Mouse (Mus musculus) kidney, adult 18-20 months (tissue): ENCODE data around the gene Ica1.
A peak's percentile ranks its signal among the peaks of the same experiment; 100 is the strongest.

ENCODE experiments used
- DNase-seq: peaks from one replicate; pipeline ENCODE4 v3.0.0; 2021

Ica1 gene

DNA sequence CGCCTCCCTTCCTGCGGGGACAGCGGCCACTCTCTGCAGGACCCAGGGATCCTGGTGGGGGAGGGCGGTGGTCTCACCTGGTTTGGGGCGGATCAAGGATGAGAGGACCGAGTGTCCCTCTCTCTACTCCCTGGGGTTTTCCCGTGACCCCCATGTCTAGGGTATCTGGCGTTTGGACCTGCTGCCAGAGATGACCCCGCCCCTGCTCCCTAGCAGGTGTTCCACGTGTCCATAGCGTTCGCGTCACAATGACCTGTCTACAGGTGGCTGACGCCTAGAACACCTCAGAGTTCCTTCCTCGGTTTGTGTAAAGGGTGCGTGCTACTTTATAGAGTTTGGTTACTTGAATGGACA lies at the start of gene Ica1:
TSS of gene Ica1 (minus strand) at position 193 of the 354 bp plus-strand sequence.
- no peak for DNase-seq

DNA sequence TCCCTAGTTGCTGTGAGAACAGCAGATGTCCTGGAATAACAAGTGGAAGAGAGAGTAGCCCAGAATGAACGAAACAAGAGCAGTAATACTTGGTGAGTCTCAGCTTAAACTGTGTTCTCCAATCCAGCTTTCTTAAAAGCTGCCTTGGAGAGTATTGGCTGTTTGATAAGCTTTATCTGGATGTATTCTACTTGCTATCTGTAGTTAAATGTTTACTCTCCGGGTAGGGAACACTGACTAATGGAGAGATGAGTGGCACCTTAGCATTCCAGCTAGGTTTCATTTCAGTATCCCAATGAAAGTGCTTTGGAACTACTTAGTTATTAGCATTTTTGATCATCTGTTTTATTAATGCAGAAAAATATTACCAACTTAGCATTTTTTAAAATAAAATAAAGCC lies 41.6 kb upstream of the Ica1 start:
- no peak for DNase-seq

DNA sequence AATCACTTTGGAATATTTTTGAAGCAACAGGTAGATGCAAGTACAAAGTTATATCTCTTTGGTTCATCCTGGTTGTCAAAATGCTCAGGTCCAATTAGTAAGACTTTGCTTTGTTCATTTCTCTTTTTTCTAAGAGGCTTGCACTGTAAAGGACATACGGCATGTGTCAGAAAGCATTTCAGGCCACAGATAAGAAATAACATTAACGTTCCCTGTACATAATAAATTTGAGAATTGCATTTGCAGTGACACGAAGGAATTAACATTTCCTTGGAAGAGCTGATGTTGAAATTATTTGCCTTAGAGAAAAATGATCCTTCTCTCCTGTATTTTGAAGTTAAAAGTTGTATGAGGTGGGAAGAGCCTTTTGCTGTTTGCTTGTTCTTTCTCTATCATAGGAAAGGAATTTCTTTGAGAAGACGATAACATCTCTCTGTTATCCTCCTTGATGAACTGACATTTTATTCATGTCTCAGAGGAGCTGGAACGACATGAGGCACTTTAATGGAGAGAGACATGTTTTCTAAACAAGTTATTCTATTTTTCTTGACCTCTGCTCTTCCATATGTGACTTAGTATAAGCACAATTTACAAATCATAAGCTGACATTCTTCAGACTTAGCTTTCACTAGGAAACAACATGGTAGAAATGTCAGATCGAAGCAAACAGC lies 36.2 kb upstream of the Ica1 start:
- DNase-seq = no peak

DNA sequence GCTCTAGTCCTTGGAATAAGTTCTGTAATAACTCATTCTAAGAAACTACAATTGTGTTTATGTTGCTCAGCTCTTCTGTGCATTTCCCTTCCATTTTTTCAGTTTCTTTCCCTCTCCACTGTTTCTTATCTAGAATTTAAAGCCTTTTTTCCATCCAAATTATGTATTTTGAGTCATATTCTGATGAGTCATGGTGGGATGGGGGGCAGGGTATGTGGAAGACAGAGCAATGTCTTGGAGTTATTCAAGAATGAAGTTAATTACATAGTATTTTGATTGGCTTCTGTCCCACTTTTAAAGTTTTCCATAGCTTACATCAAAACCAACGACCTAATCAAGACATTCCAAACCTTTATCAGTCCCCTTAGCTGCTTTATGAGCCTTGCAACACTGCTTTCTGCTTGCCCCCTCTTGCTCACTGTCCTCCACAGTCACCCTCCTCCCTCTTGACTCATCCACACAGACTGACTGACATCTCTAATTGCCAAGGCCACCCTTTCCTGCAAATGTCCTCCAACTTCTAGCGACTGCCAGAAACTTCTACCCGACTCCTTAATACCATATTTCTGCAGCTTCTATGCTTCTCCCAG lies 24.4 kb upstream of the Ica1 start:
- DNase-seq = no peak

DNA sequence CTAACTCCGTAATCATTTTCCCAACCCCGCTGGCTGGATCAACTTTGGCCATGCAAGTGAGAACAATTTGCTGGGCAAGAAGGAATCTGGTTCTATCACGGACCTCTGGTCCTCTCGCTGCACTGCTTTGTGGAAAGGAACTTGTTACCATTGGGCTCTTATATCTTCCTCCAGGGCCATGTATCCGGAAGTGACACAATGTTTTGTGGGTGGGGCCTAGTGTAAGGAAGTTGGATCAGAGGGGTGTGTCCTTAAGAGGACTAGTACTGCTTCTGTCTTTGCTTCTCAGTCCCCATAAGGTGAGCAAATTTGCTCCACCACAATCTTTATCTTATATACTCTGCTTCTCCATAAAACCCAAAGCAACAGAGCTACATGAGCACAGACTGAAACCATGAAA lies 14.1 kb upstream of the Ica1 start:
- no peak for DNase-seq

DNA sequence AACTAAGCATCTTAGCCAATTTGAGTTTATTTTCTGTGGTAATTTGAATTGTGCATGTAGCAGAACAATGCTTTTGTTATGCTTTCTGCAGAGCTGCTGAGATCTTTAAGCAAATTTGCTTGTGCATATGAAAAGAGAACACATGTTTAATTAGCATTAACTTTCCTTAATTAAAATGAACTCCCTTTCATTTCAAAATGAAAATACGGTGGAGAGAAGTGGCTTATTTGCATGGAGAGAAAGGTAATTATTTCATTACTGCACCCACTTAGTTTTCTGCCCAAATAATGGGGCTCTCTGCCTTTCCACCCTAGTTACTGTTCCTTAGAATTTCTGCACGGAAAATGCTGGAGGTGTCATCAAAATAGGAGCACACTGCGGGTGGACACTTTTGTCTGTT lies 13.5 kb upstream of the Ica1 start:
- no peak for DNase-seq

DNA sequence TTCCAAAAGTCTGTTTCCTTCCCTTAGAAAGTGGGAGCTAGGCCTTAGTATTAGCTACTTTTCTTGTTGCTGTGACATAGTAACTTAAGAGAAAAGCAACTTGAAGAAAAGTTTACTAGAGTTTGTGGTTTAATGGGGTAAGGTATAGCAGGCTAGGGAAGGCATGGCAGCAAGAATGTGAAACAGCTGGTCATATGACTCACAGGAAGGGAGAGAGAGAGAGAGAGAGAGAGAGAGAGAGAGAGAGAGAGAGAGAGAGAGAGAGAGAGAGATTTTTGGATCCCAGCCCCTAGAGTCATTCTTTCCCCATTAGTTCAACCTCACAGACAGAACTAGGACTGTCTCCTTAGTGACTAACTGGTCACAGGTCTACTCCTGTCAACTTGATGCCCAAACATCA lies 2.3 kb upstream of the Ica1 start:
- DNase-seq = no peak

DNA sequence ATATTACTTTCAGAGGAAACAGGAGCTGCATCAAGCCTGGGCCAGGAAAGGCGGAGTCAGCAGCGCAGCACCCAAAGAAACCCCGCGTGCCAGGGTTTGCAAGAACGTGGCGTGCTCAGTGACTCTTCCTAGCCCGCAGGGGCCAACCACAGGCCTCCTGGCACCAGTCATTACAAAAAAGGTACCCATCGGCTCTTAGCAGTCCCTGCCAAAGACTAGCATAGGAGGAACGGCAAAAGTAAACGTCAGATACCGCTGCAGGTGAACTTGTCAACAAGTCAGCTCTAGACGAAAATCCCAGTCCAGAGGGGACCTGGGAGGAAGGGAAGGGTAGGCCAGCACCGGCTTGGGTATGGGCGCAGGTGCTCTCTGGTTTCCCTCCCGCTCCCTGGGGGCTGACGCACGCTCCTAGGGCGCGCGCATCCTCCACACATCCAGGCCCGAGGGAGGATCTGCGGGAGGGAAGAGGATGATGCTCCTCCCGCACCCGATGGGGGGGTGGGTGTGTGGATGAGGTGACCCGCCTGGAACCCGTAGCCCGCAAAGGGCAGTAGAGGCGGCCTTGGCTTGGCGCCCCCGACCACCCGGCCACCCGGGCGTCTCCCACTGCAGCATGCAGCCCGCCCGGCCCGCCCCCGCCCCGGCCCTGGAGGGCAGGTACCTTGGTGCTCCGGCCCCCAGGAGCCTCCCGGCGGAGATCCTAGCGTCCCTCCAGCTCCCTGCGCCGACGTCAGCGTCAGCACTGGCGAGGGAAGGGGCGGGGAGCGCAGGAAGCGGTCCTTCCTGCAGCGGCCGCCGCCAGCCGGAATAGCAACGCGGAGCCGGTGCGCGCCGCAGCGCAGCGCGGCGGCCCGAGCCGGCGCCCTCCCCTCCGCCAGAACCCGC lies 635 bp downstream of the Ica1 start:
- DNase-seq = peak; percentile 56

DNA sequence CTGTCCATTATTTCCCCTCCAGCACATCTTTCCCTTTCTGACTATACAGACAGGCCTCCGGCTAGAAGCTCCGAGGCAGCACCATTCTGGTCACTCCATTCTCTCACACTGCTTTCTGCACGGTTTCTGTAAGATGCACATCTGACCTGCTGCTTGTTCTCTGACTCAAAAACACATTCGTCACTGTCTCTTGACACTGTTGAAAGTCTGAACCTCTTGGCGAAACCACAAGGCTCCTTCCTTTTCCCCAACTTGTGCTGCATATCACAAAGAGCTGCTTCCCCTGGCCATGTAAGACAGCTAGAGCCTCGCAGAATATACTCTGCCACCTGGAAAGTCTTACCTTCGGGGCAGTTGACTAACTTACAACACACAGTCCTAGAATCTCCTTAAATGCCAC lies 6.7 kb downstream of the Ica1 start:
- DNase-seq = no peak

DNA sequence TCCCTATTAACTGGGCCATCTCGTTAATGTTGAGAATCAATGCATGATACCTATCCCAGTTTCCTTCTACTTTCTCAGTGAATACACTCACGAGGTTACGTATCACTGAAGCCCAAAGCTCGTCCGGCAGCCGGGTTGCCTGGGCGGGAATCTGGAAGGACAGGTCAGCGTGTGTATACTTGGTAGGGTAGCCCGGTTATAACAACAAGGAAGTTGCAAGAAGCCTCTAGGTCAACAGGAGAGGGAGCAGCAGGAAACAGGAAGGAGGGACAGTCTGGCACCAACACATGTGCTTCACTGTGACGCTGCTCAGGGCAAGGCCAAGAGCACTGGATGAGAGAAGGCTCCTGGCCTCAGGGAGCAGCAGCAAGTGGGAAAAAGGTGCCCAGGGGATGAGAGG lies 7.9 kb downstream of the Ica1 start:
- peak; percentile 15 for DNase-seq

DNA sequence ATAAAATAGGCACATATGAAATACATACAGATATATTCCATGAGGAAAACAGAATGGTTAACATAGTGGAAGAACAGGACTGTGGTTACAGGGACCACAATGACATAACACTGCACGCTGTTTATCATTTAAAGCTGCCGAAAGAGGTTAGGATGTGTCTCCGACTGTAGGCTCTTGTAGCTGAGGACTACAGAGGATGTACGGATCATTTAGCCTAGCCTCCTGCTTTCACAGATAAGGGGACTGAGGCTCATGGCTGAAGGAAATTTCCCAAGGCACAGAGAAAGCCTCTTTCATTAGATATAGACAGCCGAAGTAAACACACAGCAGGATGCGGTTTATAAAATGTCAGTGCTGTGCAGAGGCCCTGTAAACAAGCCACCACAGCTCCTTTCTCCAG lies 8.5 kb downstream of the Ica1 start:
- DNase-seq = no peak

DNA sequence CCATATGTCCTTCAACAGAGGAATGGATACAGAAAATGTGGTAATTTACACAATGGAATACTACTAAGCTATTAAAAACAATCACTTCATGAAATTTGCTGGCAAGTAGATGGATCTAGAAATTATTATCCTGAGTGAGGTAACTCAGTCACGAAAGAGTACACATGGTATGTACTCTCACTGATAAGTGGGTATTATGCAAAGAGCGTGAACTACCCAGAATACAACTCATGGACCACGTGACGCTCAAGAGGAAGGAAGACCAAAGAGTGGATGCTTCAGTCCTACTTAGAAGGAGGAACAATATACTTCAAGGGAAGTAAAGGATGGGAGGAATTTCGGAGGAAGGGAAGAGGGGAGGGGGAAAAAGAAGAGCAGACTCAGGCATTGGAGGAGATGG lies 11.6 kb downstream of the Ica1 start:
- DNase-seq = no peak

DNA sequence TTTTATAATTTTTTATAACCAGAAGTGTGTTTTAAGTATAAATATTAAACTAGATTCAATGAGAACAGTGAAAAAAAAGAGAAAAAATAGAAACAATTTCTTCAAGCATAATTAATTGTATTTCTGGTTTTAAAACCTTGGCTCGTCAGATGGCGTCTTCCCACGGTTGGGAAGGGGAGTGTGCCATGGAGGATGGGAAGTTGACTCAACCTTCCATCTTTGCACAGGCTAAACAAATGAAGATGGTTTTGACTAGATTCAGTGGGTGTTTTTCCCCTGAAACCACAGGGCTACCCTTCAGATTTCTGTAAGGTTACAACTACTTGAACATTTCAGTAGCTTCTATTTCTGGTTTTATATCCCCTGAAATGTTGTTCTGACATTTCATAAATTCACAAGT lies 12.5 kb downstream of the Ica1 start:
- DNase-seq = no peak

DNA sequence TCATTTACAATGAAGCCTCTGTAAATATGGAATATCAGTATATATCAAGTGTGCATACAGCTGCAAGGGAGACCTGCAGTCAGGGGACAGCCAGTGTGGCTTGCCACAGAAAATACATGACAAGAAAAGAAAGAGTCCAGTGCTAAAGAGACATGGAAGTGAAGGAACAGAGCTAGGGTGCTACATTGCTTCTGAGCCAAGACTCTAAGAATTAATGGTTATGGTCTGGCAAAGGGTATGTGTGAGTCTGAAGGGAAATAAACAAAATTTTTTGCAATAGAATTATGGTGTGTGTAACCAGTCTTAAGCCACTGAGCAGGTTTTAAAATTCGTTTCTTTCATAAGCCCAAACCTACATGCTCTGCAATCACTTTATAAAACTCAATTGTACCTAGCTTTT lies 13.2 kb downstream of the Ica1 start:
- DNase-seq = no peak

DNA sequence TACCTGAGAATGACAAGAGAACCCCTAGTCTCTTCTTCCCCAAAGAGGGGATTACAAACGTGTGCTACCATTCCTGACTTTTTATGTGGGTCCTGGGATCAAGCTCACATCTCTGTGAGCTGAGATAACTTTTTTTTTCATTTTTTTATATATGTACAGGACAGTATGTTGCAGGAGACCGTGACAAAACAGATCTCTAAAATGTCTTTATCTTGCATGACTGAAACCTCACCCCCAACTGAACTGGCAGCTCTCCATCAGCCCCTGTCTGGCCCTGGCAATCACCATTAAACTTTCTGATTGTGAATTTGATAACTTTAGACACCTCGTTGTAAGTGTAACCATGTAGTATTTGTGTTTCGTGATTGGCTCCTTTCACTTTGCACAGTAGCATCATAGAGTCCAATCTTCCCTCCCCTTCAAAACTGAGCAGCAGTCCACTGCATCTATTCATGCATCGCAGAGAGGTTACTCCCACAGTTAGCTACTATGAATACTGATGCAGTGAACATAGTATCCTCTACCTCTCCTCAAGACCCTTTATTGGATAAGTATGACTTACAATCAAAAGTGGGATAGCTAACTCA lies 17.5 kb downstream of the Ica1 start:
- no peak for DNase-seq

DNA sequence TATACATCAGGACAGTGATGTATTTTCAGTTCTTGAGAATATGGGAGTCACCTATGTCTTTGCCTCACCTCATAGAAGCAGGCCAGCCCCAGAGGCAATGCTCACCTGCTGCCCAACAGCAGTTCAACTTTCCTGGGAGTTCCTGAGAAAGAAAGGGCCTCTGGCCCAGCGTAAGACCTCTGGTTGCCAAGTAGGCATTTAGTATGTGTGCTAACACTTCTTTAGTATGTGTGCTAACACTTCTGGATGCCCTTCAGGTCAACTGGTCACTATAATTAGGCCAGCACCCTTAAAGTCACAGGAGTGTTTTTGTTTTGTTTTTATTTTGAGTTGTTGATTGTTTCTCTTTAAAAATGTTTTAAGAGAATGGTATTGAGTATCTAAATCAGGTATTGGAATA lies 18.4 kb downstream of the Ica1 start:
- DNase-seq = no peak

DNA sequence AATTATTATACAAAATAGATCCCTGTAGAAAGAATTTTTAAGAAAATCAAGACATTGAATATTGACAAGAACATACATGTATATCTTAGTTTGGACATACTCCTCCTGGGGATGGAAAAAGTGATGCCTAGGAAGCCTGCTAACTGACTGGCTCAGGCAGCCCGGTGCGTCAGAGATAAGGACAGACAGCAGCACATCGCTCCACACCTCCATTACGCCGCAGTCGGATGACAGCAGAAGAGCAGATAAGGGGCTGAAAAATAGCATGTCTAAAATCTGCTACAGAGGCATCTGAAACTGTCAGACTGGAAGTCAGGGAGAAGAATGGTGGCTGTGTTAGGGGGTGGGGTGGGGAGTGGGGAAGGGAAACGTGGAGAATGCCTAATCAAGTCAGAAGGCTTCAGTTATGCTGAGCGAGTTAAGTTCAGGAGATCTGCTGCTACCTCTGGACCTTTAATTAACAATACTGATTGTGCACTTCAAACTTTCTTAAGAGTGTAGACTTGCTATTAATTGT lies 22.5 kb downstream of the Ica1 start:
- DNase-seq = no peak

DNA sequence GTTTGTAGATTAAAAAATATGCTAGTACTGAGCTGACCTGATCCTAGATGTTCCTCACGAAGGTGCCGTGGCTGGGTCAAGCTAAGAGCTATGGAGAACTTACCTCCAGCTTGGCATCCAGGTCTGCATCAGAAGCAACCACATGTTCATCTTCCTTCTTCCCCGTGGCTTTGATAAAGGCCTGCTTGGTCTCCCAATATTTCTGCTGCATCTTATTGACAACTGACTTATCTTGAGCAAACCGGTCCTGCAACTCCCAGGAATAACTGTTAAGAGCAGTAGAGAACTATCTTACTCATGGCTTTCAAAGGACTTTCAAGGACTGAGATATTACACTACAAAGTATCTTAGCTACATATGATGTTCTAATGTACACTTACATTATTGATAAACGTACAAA lies 23.8 kb downstream of the Ica1 start:
- no peak for DNase-seq

DNA sequence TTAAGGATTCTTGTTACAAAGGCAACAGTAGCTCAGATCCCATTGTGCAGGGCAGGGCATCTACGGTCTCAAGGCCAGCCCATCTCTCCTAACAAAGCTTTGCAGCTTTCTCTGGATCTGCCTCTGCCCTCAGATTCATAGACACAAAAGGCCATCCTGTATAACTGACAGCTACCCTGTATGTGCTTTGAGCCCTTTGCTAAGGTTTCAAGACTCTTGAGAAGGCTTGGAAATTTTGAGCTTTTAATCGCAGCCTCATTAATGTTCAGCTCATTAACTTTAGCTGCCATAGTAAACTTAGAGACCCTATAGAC lies 24.6 kb downstream of the Ica1 start:
- DNase-seq = no peak

DNA sequence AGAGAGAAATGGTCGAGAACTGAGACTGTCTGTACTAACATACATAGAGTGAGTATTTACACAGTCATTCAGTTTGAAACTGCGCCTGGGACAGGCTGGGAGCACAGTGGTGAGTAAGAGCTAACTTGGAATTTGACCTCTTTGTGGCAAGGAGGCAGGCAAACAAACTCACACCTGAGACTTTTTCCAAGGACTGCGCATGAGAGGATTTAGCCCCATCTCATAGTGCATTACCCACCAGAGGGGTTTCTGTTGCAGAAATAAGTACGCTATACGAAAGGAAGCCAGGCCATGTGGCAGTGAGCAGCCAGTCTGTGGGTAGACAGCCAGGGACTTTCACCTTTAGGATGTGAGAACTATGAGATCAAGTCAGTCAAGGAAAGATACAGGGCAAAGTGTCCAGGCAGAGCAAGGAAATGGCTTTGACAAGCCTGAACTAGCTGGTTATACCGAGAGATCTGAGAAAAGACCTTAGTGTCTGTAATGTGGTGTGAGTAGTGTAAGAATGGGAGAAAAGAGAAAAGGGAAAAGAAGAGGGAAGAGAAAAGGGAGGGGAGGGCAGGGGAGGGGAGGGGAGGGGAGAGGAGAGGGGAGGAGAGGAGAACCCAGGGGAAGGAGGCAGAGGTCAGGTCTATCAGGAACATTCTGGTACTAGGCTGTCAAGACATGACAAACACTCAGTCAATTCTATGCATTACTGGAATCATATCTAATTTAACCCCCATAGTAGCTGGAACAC lies 25.1 kb downstream of the Ica1 start:
- DNase-seq = peak; percentile 16

DNA sequence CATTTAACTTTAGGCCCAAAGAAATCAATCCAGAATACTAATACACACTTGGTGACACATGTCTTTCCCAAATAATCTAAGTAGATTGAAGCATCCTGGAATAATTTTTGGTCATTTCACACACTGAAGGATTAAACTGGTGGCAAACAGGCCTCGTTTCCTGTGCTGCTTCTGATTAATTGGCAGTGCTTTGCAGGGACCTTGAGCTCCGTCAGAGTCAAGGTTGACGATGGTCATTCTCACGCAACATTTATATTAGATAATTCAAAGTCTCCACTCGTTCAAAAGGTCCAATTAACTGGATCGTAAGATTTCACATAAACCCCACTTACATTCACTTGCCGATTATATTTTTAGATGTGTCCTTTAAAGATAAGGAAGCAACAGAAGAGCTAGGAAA lies 33.4 kb downstream of the Ica1 start:
- DNase-seq = no peak

DNA sequence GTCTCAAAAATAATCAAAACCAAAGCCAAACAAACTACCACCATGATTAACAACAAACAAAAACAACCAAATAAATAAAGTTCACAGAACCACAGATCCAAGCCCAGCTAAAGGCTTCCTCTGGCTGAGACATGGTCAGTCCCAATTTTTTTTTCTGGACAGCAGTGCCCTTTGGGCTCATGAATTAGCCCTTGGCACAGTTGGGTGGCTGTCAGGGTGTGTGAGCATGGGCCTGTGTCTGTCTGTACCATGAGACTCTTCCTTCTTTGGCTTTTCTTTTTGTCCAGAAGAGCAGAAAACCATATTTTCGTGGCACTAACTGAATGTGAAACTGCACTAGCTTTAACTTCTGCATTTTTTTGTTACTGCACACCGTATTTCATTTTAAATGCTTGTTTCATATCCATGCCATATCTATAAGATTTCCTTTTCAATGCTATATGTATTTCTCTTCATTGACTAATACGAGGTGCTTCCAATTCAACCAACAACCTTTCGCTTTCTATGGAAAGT lies 34.0 kb downstream of the Ica1 start:
- DNase-seq = no peak

DNA sequence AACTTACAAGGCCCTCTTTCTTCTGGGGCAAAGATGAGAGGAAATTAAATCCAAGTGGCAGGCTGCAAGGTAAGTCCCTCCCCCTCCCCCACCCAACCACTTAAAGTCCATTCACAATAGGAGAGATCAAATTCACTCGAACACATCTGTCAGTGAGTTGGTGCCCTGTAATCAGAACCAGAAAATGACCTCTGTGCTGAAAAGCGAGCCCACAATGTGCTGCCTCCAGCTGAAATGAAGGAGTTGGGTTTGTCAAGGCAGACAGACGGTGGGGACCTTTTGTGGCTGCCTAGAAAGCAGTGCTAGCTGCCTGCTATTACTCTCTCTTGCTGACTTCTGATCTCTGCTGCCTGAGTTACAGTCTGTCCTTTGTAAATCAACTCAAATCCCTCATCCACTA lies 35.8 kb downstream of the Ica1 start:
- DNase-seq = no peak
